Mouse (Mus musculus) bone marrow, adult 2 months (tissue): ENCODE measurements around the gene Prdm16. TPM values are rescaled to one million over a fixed set of nuclear protein-coding genes. Genes with fewer than 3 reads are reported as not detected.

ENCODE experiments used
- H3K27ac ChIP-seq: fragments of 200-500 bp; 2 replicates; pipeline ENCODE4 v1.5.1; 2012; ENCODE audit warnings: low read depth, mild to moderate bottlenecking, control low read depth, inconsistent platforms, low read length; ENCODE audit not compliant: control insufficient read depth, poor library complexity, insufficient read depth
- H3K4me1 ChIP-seq: fragments of 200-500 bp; 2 replicates; pipeline ENCODE4 v1.6.1; 2011; ENCODE audit warnings: low read length; ENCODE audit not compliant: control insufficient read depth, insufficient read depth
- H3K4me3 ChIP-seq: fragments of 200-500 bp; replicated peaks from 2 replicates; pipeline ENCODE3; 2011; ENCODE audit warnings: mild to moderate bottlenecking, low read depth, low read length, control low read depth; ENCODE audit not compliant: control insufficient read depth
- CTCF ChIP-seq: fragments of 200-500 bp; IDR thresholded peaks from 2 replicates; pipeline ENCODE4 v1.5.1; 2011; ENCODE audit warnings: low read length, control low read depth; ENCODE audit not compliant: control insufficient read depth, insufficient read depth
- POLR2A ChIP-seq: fragments of 200-500 bp; IDR thresholded peaks from 2 replicates; pipeline ENCODE4 v1.6.1; 2011; ENCODE audit warnings: low read depth, mild to moderate bottlenecking, control low read depth, low read length, borderline replicate concordance; ENCODE audit not compliant: control insufficient read depth
- whole genome bisulfite sequencing: fragments of 180-500 bp; shearing (Covaris S2); methylation state at CpG from one replicate; pipeline ENCODE4 v1.1.7; 2018; 5-methylcytosine and 5-hydroxymethylcytosine counted together
- polyA plus RNA-seq: library from polyadenylated mRNA; stranded (reverse); fragments of >200 nt; gene quantifications from 2 replicates; pipeline ENCODE4 v1.2.4, GENCODE M21; 2011; ENCODE audit warnings: low replicate concordance; ENCODE audit not compliant: missing spikeins, insufficient read depth, insufficient read length

The Prdm16 gene
- polyA plus RNA-seq, 1 experiment, result 0.70 TPM

GRCm38 (mm10) chr4:154375939-154376625 lies 260.6 kb downstream of the Prdm16 start:
- no peak overlapping the region for H3K4me3 ChIP-seq
- WGBS, result 41% methylated on average over 10 of the region's 10 CpGs
- TF ChIP-seq CTCF (no peak), POLR2A (no peak)

GRCm38 (mm10) chr4:154371542-154372247 lies 265.0 kb downstream of the Prdm16 start:
- WGBS, result 79% methylated on average over 13 of the region's 13 CpGs
- no peaks in the 10 kb centered on the region for H3K4me1 ChIP-seq
- TF ChIP-seq CTCF, result no peak
- TF ChIP-seq POLR2A, result no peak
- H3K27ac ChIP-seq, result no peak overlapping the region
- H3K4me3 ChIP-seq, result no peak overlapping the region

More at GRCm38 (mm10) chr4:154375939-154376625, 260.6 kb downstream of the Prdm16 start:
- no peak overlapping the region for H3K27ac ChIP-seq
- H3K4me1 ChIP-seq, result no peaks in the 10 kb centered on the region

GRCm38 (mm10) chr4:154370841-154371240 lies 265.8 kb downstream of the Prdm16 start:
- Histone ChIP-seq H3K4me3 (no peak overlapping the region), H3K27ac (no peak overlapping the region), H3K4me1 (no peaks in the 10 kb centered on the region)
- no peak for TF ChIP-seq CTCF
- TF ChIP-seq POLR2A, result no peak
- 86% methylated on average over 8 of the region's 8 CpGs for WGBS

GRCm38 (mm10) chr4:154369089-154369488 lies 267.6 kb downstream of the Prdm16 start:
- Histone ChIP-seq H3K27ac (no peak overlapping the region), H3K4me3 (no peak overlapping the region), H3K4me1 (no peaks in the 10 kb centered on the region)
- 66% methylated on average over 5 of the region's 5 CpGs for WGBS
- TF ChIP-seq POLR2A (no peak), CTCF (no peak)

GRCm38 (mm10) chr4:154366836-154367235 lies 269.8 kb downstream of the Prdm16 start:
- no peak overlapping the region for H3K27ac ChIP-seq
- 76% methylated on average over 6 of the region's 6 CpGs for WGBS
- no peak overlapping the region for H3K4me3 ChIP-seq
- TF ChIP-seq POLR2A (no peak), CTCF (no peak)
- H3K4me1 ChIP-seq, result no peaks in the 10 kb centered on the region

- H3K4me1 ChIP-seq, result no peaks in the 10 kb centered on the region
- 83% methylated on average over 2 of the region's 2 CpGs for WGBS
- TF ChIP-seq CTCF (no peak), POLR2A (no peak)
- H3K27ac ChIP-seq, result no peak overlapping the region
- H3K4me3 ChIP-seq, result no peak overlapping the region
Measured at GRCm38 (mm10) chr4:154364752-154365151, 271.9 kb downstream of the Prdm16 start.

- Histone ChIP-seq H3K4me1 (no peaks in the 10 kb centered on the region), H3K27ac (no peak overlapping the region), H3K4me3 (no peak overlapping the region)
- no peak for TF ChIP-seq CTCF
- TF ChIP-seq POLR2A, result no peak
- WGBS, result 80% methylated on average over 3 of the region's 3 CpGs
Measured at GRCm38 (mm10) chr4:154360850-154361249, 275.8 kb downstream of the Prdm16 start.

GRCm38 (mm10) chr4:154360441-154360840 lies 276.2 kb downstream of the Prdm16 start:
- 80% methylated on average over 6 of the region's 7 CpGs for WGBS
- H3K27ac ChIP-seq, result no peak overlapping the region
- no peaks in the 10 kb centered on the region for H3K4me1 ChIP-seq
- TF ChIP-seq POLR2A (no peak), CTCF (no peak)
- H3K4me3 ChIP-seq, result no peak overlapping the region

GRCm38 (mm10) chr4:154359762-154360300 lies 276.8 kb downstream of the Prdm16 start:
- Histone ChIP-seq H3K4me3 (no peak overlapping the region), H3K4me1 (no peaks in the 10 kb centered on the region), H3K27ac (no peak overlapping the region)
- WGBS, result 85% methylated on average over 9 of the region's 9 CpGs
- TF ChIP-seq POLR2A (no peak), CTCF (no peak)
